Mouse (Mus musculus) liver, postnatal 0 days (tissue): Measurements from ENCODE around the gene Ankrd2.

ENCODE experiments used
- CTCF ChIP-seq: sonication (generic); IDR thresholded peaks from 2 replicates; pipeline ENCODE4 v1.5.1; 2016; ENCODE audit warnings: antibody characterized with exemption, low read depth
- EP300 ChIP-seq: IDR thresholded peaks from 2 replicates; pipeline ENCODE4 v1.6.1; 2016; ENCODE audit warnings: antibody characterized with exemption, low read depth, mild to moderate bottlenecking

DNA sequence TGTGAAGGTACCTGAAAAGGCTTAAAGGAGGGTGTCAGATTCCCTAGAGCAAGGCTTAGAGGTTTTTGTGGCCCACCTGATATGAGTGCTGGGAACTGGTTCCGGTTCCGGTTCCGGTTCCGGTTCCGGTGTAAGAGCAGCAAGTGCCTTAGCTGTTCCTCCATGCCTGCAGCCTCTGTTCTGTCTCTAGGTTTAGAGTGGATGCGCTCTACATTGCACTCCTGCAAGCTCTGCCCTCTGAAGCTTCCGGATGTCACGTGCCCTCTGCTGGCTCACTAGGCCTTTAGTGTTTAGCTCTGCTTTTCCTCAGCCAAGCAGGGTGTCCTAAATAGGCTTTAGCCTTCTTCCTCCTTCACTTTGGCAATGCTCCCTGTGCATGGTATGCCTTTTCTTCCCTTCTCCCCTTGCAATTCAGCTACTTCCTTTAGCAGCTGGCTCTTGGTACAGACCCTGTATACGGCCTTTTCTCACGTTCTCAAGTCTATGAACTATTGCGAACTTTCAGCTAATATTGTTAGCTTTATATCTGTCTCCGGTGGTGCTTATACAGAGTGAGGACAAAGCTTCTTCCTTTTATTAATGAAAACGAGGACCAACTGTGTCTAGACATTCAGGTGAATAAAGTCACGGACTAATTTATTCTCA is 53.4 kb downstream of the Ankrd2 start:
- peak; percentile 29; the same call in 1 of the 2 replicates for TF ChIP-seq CTCF
- TF ChIP-seq EP300 = no peak
